Mouse (Mus musculus) liver, embryonic 14.5 days (tissue): ENCODE data around the gene Hoxc13. TPM values are rescaled to one million over a fixed set of nuclear protein-coding genes. Genes with fewer than 3 reads are reported as not detected.

Source experiments
- ATAC-seq: fragments of 200-750 bp; cut with Nextera tagmentation; 2 replicates; pipeline ENCODE4 v1.8.0; 2017; ENCODE audit warnings: moderate number of reproducible peaks, mild to moderate bottlenecking, moderate library complexity; ENCODE audit not compliant: insufficient read depth
- DNase-seq, 3 experiments: peaks; one replicate each; pipeline ENCODE4 v3.0.0-alpha.2; 2012 to 2013; ENCODE audit warnings: low read depth in 3 of 3, low spot score in 3 of 3
- H3K27ac ChIP-seq: fragments of 300-500 bp; sonication (generic); 2 replicates; pipeline ENCODE4 v1.5.1; 2014; ENCODE audit warnings: moderate library complexity, mild to moderate bottlenecking, control low read depth, inconsistent platforms
- H3K27me3 ChIP-seq: fragments of 300-500 bp; sonication (generic); 2 replicates; pipeline ENCODE4 v1.6.1; 2014; ENCODE audit warnings: mild to moderate bottlenecking, low read length, moderate library complexity; ENCODE audit not compliant: control insufficient read depth, insufficient read depth
- H3K36me3 ChIP-seq: fragments of 300-500 bp; sonication (generic); replicated peaks from 2 replicates; pipeline ENCODE4 v1.6.1; 2014; ENCODE audit warnings: low read depth; ENCODE audit not compliant: control insufficient read depth, insufficient read depth
- H3K4me1 ChIP-seq, 2 experiments: fragments of 200-500 bp in 1 of 2; fragments of 300-500 bp in 1 of 2; sonication (generic) in 1 of 2; replicated peaks; 2 replicates each; pipeline ENCODE4 v1.6.1; 2012 to 2014; ENCODE audit warnings: antibody characterized with exemption in 1 of 2, inconsistent platforms in 1 of 2, low read length in 1 of 2; ENCODE audit not compliant: control insufficient read depth in 2 of 2, insufficient read depth in 2 of 2
- H3K4me2 ChIP-seq: fragments of 300-500 bp; sonication (generic); 2 replicates; pipeline ENCODE4 v1.6.1; 2014; ENCODE audit warnings: low read depth, mild to moderate bottlenecking, control low read depth, moderate library complexity
- H3K4me3 ChIP-seq, 2 experiments: fragments of 200-500 bp in 1 of 2; fragments of 300-500 bp in 1 of 2; sonication (generic) in 1 of 2; 2 replicates each; pipeline ENCODE4 v1.5.1; 2012 to 2014; ENCODE audit warnings: low read depth in 2 of 2, low read length in 2 of 2, mild to moderate bottlenecking in 2 of 2, control low read depth in 1 of 2, inconsistent platforms in 1 of 2, moderate library complexity in 1 of 2; ENCODE audit not compliant: insufficient read depth in 1 of 2
- H3K9ac ChIP-seq: fragments of 300-500 bp; sonication (generic); replicated peaks from 2 replicates; pipeline ENCODE4 v1.6.1; 2014; ENCODE audit warnings: mild to moderate bottlenecking, control low read depth, moderate library complexity
- H3K9me3 ChIP-seq: fragments of 300-500 bp; sonication (generic); 2 replicates; pipeline ENCODE4 v1.6.1; 2016; ENCODE audit warnings: low read length, mixed read lengths; ENCODE audit not compliant: control insufficient read depth
- CTCF ChIP-seq: IDR thresholded peaks from 2 replicates; pipeline ENCODE4 v1.5.1; 2016; ENCODE audit warnings: antibody characterized with exemption, low read depth, control low read depth
- EP300 ChIP-seq: IDR thresholded peaks from 2 replicates; pipeline ENCODE4 v1.6.1; 2016; ENCODE audit warnings: antibody characterized with exemption, low read depth
- WGBS: fragments of 180-500 bp; shearing (Covaris S2); extraction: QIAGEN DNeasy Blood & Tissue Kit; methylation state at CpG from one replicate; pipeline ENCODE4 v1.1.7; 2014; ENCODE audit not compliant: insufficient replicate concordance; 5-methylcytosine and 5-hydroxymethylcytosine counted together
- polyA plus RNA-seq, 2 experiments: library from polyadenylated mRNA; depleted of rRNA in 1 of 2; stranded (reverse) in 1 of 2; unstranded in 1 of 2; fragments of >200 nt; fragmentation: Nextera tagmentation in 1 of 2; extraction: Ambion mirVana in 1 of 2; gene quantifications; 2 replicates each; pipeline versions ENCODE4 v1.2.1 to v1.2.3; 2012 to 2014

Hoxc13 gene
- polyA plus RNA-seq, 2 experiments = not detected

DNA sequence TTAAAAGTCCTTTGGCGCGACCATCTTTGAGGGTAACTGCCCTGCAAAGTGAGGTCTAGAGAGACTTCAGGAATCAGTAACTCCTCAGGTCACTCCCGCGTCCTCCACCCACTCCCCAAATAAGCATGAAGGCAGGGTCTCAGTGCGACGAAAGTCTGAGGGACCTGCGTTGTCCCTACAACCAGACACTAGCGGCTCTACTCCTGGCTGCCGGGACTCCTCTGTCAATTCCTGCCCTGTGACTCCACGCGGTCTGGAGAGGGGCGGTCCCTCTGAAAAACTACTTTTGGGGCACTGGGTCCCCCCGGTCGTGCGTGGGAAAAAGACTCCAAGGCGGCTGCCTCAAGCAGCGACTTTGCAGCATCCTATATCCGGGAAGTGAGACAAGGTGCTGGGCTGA, 10.9 kb upstream of the Hoxc13 start:
- no peak overlapping the region for H3K9ac ChIP-seq
- TF ChIP-seq CTCF (no peak), EP300 (no peak)
- no peak overlapping the region for H3K27ac ChIP-seq
- no peaks in the 10 kb centered on the region for H3K36me3 ChIP-seq
- no peak for DNase-seq
- WGBS = under 1% methylated on average over 18 of the region's 18 CpGs
- no peak overlapping the region for H3K4me2 ChIP-seq
- peaks cover 71% of the 10 kb centered on the region for H3K27me3 ChIP-seq
- no peaks in the 10 kb centered on the region for H3K4me1 ChIP-seq
- H3K4me3 ChIP-seq = no peak overlapping the region
- H3K9me3 ChIP-seq = no peaks in the 10 kb centered on the region
- no peak for ATAC-seq

DNA sequence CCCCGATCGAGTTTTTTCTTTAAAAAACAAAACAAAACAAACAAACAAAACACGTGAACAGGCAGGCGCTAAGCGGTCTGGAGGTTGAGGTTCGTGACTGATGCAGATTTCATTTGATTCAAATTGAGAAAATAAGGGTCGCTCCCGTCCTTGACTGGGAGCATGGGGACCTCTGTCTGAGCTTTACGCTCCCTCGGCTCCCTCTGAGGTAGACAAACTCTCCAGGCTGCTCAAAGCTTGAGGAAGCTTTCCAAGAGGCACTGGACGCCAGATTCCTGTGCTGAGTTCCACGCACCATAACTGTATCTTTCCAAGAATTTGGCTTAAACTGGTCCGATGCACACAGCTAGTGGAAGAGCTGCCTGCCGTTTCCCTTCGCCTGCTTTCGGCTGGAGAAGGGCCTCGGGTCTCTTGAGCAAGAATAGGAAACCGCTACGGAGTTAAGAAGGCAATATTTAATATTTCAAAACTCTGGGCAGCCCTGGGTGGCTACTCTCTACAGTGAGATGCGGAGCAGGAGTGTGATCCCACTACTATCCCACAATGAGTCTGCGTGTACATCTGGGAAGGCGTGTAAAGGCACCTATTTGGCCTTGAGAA, 10.3 kb upstream of the Hoxc13 start:
- Histone ChIP-seq H3K9me3 (no peaks in the 10 kb centered on the region), H3K4me1 (no peaks in the 10 kb centered on the region), H3K27ac (no peak overlapping the region), H3K9ac (no peak overlapping the region), H3K4me3 (no peak overlapping the region), H3K27me3 (peaks cover 74% of the 10 kb centered on the region), H3K36me3 (no peaks in the 10 kb centered on the region), H3K4me2 (no peak overlapping the region)
- ATAC-seq (no peak), DNase-seq (no peak)
- WGBS = 2% methylated on average over 22 of the region's 22 CpGs
- no peak for TF ChIP-seq EP300
- TF ChIP-seq CTCF = no peak

DNA sequence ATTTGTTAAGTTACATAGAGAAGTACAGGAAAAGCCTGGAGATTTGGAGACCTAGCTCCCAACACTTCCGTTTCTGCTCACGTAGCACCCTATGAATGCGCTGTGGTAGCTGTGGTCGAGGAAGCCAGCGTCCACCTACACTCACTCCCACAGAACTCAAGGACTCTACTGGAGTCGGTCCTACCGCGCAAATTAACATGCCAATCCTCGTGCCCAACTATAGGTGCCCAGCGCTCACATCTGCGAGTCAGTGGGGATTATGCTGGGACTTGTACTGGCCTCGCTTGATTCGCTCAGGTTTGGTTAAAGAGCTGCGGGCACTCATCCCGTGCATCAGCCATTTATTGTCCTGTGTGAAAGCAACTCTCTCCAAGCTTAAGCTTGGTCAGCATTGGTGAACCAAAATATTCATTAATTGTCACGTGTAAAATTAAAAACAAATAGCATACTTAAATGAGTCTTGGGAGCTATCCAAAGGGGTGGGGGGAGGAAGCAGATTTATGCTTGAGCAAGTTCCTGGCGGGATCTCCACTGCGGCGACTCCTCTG, 7.8 kb upstream of the Hoxc13 start:
- H3K4me1 ChIP-seq = no peaks in the 10 kb centered on the region
- no peaks in the 10 kb centered on the region for H3K9me3 ChIP-seq
- 1% methylated on average over 19 of the region's 19 CpGs for WGBS
- H3K27me3 ChIP-seq = peaks cover 85% of the 10 kb centered on the region
- H3K4me3 ChIP-seq = no peak overlapping the region
- H3K4me2 ChIP-seq = no peak overlapping the region
- ATAC-seq = no peak
- TF ChIP-seq CTCF (no peak), EP300 (no peak)
- no peaks in the 10 kb centered on the region for H3K36me3 ChIP-seq
- no peak overlapping the region for H3K9ac ChIP-seq
- no peak for DNase-seq
- no peak overlapping the region for H3K27ac ChIP-seq

DNA sequence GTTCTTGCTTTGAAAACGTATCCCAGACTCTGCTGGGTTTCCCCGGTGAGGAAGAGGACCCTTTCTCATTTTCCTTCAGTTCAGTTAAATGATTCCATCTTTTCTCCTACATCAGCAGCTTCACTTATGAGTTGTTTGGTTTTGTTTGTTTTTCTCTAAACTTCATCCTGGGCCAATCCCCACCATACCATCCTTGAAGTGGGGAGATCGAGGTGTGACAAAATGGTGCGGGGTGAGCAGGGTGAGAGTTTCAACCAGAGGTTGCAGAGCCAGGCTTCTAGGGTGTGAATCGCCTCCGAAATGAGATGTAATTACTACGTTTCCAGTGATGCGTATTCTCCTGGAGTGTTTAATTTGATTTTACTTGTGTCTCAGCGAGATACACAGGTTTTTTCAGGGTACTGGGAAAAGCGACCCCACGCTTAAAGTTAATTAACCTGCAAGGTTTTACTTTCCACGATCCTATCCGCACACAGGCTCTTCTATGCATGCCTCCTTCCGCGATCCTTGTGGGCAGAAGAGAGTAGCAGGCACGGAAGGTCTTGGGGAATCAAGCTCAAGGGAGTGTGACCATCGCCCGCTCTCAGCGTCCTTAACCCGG, 2.8 kb upstream of the Hoxc13 start:
- 2% methylated on average over 20 of the region's 20 CpGs for WGBS
- TF ChIP-seq CTCF (no peak), EP300 (no peak)
- H3K9me3 ChIP-seq = no peaks in the 10 kb centered on the region
- H3K4me2 ChIP-seq = no peak overlapping the region
- H3K36me3 ChIP-seq = no peaks in the 10 kb centered on the region
- H3K4me3 ChIP-seq = no peak overlapping the region
- no peak overlapping the region for H3K9ac ChIP-seq
- ATAC-seq = no peak
- no peaks in the 10 kb centered on the region for H3K4me1 ChIP-seq
- H3K27ac ChIP-seq = no peak overlapping the region
- no peak for DNase-seq
- H3K27me3 ChIP-seq = peaks cover 92% of the 10 kb centered on the region

DNA sequence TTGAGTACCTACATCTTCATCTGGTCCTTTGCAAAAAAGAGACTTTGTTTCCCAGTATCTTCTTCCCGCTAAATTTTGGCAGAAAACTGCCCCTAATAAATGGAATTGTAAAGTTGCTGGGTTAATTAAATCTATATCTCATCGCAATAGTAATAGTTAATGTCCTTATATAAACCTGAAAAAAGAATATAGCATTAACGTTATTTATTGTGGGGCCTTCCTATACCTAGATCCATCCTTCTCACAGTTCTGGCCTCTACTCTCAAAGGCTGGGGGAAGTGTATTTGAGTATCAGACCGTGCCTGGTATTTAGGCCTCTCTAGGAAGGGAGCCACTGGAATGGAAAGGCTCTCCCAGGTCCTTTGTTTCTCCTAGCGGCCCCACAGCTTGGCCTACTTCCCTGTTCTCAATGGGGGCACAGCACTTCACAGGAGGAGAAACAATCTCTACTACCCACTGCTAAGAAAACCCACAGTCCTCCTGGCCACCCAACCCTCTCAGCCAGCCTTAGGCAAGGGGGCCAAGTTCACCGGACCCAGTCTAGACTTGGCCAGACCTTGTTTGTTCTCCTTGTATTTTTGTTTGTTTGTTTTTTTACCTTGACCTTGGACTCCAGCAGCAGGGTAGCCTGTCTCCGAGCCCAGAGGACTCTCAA, 2.2 kb upstream of the Hoxc13 start:
- Histone ChIP-seq H3K9ac (no peak overlapping the region), H3K4me2 (no peak overlapping the region), H3K36me3 (no peaks in the 10 kb centered on the region), H3K9me3 (no peaks in the 10 kb centered on the region), H3K4me1 (no peaks in the 10 kb centered on the region), H3K27ac (no peak overlapping the region), H3K4me3 (no peak overlapping the region), H3K27me3 (peaks cover 92% of the 10 kb centered on the region)
- TF ChIP-seq EP300 = no peak
- ATAC-seq (no peak), DNase-seq (no peak)
- WGBS = 3% methylated on average over 7 of the region's 7 CpGs
